Mouse (Mus musculus) layer of hippocampus, adult 6 months (tissue): ENCODE results near the gene Gm21836. TPM values are rescaled to one million over a fixed set of nuclear protein-coding genes. Genes with fewer than 3 reads are reported as not detected.

Experiments used
- long read RNA-seq, 2 experiments: library from polyadenylated mRNA; unstranded; transcript quantifications; one replicate each; pipeline ENCODE4 v2.0.0; 2019 to 2020
- polyA plus RNA-seq: library from polyadenylated mRNA; unstranded; fragments of <200 nt; fragmentation: Nextera tagmentation; gene quantifications from 2 replicates; pipeline ENCODE4 v1.2.3, GENCODE M21; 2021

Gm21836 gene
- not detected in 2 replicates for polyA plus RNA-seq
- long read RNA-seq, experiment 1, result 0 reads
- long read RNA-seq, experiment 2, result 0 reads

DNA sequence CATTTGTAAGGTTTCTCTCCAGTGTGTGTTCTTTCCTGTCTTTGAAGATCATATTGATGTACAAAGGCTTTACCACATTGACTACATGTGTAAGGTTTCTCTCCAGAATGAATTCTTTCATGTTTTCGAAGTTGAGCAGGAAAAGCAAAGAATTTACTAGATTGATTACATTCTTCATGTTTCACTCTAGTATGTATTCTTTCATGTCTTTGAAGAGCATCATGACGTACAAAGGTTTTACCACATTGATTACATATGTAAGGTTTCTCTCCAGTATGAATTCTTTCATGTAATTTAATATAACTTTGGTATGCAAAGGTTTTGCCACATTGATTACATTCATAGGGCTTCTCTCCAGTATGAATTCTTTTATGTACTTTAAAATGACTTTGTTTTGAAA lies at the start of gene Gm21836:
TSS of gene Gm21836 (minus strand) at position 101 of the 400 bp plus-strand sequence.

DNA sequence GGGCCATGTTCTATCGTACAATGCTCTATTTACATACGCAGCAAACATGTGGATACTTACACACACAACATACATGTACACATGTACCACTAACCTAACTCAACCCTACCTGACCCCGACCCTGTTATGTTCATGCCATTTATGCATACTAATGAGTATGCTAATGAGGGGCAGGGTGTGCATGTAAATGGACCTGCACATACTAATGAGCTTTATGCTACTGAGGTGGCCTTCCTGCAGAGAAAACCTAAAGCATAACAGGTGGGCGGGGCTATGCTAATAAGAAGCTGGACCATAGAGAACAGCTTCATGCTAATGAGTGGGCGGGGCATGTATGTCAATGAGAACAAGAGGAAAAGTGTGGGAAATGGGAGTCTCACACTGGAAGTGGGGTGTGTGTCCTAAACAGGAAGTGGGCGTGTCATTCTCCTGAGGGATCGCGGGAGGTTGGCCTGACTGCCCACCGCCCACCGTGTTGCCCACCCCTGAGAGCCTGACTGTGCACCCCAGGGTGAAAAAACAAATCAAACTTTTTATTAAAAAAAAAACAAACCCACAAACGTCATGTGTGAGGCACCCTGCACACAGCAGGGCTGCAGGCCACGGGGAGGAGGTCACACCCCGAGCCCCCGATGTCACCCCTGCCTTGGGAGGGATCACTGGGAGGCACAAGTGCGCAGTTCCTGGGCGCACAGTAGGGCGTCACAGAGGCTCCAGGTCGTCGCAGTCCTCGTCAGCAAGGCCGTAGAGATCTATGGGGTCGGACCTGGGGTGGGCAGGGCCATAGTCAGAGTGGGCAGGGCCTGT lies 17.3 kb downstream of the Gm21836 start, which contains the start of gene Ppp2r3d:
TSS of gene Ppp2r3d (minus strand) at position 803 of the 807 bp plus-strand sequence.

Other genes starting within 250 kb of the Gm21836 start
- gene 2010315B03Rik, start 181.1 kb downstream of the Gm21836 start, polyA plus RNA-seq, result 8.5 and 11.7 TPM in 2 replicates
- gene Ppp2r3d, start 16.9 kb downstream of the Gm21836 start, polyA plus RNA-seq, result 23.8 and 31.0 TPM in 2 replicates